Mouse (Mus musculus) lung, postnatal 0 days (tissue): Measurements from ENCODE around the gene Apoa2.

Experiments used
- CTCF ChIP-seq: IDR thresholded peaks from 2 replicates; pipeline ENCODE4 v1.5.1; 2016; ENCODE audit warnings: antibody characterized with exemption, mild to moderate bottlenecking
- EP300 ChIP-seq: IDR thresholded peaks from 2 replicates; pipeline ENCODE4 v1.6.1; 2016; ENCODE audit warnings: antibody characterized with exemption, mild to moderate bottlenecking, control low read depth

- no peak for TF ChIP-seq CTCF
- TF ChIP-seq EP300: no peak
Observed at GRCm38 (mm10) chr1:171193911-171194830, 30.7 kb upstream of the Apoa2 start.
